Mouse (Mus musculus): ENCODE results near the gene Tldc1. TPM values are rescaled to one million over a fixed set of nuclear protein-coding genes. Genes with fewer than 3 reads are reported as not detected.

Gene Tldc1
- total RNA-seq, 2 experiments from 2014 or later, result 17.3 to 19.0 TPM

DNA sequence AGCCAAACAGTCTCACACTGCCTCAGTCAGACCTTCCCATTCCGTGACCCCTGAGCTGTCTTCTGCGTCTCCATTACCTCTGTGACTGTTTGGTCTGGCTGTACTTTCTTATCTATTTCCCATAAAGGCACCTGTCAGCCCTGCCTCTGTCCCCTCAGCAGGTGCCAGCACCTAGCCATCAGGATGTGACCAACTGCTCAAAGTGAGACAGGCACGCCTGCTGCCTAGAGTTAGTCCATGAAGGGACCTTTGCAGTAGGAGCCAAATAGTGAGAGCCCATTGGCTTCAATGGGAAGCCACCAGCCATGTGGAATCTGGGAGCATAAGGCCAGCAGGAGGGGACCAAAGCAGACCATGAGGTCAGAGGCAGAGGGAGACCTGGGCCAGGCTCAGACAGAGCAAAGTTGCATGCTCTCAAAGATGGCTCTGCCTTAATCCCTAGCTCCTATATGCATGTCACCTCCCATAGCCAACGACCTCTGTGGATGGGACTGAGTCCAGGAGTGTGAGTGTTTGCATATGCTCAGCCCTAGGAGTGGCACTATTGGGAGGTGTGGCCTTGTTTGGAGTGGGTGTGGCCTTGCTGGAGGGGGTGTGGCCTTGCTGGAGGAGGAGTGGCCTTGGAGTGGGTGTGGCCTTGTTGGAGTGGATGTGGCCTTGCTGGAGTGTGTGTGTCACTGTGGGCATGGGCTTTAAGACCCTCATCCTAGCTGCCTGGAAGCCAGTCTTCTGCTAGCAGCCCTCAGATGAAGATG, 3.0 kb upstream of the Tldc1 start:
- DNase-seq (ENCODE audit: low spot score in 2 of 2), result no peak
- intact Hi-C loops (cut with DNase I), result loop anchor here (5.0 kb wide), 2 partner anchors 146 to 291 kb away; no protein-coding TSS in a partner anchor

DNA sequence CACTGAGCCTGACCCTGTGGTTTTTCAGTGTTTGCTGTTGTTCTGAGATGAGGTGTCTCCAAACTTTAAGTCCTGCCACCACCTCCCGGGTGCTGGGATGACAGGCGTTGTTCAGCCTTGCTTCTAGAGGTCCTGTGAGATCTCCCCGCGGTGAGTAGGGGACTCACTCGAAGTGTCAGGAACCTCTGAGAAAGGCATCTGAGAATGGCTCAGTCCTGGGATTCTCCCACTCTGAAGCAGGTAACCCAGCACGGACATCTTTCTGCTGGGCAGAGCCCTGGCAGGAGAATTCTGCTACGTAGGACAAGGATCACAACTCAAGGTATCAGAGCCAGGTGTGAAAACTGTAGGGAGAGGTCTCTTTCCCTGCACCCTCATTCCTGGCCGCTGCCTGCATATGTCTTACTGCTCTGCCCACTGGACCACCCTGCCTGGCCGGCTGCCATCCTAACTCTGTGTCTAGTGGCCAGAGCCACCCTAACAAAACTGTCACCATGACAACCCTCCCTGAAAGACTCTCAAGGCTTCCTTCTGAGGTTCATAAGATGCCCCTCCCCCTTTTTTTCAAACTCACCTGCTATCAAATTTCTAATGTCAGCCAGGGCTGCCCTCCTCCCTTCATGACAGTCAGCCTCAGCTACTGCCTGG, 2.3 kb upstream of the Tldc1 start:
- intact Hi-C loops (cut with DNase I), result loop anchor here (5.0 kb wide), 2 partner anchors 147 to 292 kb away; no protein-coding TSS in a partner anchor
- no peak for DNase-seq (ENCODE audit: low spot score in 2 of 2)

DNA sequence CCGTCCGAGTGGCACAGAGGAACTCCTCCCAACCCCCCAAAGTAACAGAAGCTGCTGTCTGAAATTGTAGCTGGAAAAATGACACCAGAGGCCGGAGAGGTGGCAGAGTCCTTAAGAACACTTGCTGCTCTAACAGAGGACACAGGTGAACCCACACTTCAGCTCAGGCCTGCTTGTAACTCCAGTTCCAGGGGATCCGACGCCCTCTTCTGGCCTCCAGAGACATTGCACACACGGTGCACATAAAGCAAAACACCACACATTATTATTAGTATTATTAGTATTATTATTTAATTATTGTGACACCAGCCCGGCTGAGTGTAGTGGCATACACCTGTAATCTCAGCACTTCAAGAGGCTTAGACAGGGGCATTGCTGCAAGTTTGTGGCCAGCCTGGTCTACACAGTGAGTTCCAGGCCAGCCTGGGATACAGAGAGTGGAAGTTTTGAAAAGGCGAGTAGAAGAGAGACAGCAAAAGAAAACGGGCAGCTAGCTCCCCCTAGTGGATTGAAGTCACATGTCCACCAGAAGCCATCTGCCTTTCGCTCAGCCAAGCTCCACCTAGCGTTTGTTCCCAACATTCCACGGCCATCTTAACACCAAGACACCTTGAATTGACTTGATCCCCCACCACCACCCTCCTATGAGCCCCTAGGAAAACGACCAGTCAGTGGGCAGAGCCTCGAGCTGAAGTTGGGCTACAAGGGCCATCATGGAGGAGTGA, 959 bp upstream of the Tldc1 start:
- peak; percentile 91 for DNase-seq (ENCODE audit: low spot score in 2 of 2)
- intact Hi-C loops (cut with DNase I), result loop anchor here (1.0 to 10.0 kb wide), 2 partner anchors 93 to 334 kb away; partner anchors contain the start of gene Necab2

DNA sequence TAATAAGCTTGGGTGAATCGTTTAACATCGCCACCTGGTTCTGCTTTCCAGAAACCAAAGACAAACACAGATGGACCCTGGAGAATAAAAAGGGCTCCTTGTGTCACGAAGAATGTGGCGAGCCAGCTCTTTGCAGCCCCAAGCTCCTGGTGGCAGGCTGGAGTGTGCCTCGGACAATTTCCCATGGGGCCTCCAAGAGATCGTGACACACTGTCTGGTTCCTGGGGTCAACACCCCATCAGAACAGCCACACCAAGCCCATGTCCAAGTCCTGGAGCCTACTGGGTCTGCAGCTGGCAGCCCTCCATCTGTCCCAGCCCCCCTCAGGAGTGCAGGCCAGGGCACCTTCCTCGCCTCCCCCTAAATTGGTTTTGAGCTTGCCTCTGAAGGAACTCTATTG, 451 bp downstream of the Tldc1 start:
- intact Hi-C loops (cut with DNase I), result loop anchor here (10.0 kb wide), 1 partner anchor 333 kb away; the partner anchor contains the start of gene Necab2
- DNase-seq (ENCODE audit: low spot score in 2 of 2), result no peak

DNA sequence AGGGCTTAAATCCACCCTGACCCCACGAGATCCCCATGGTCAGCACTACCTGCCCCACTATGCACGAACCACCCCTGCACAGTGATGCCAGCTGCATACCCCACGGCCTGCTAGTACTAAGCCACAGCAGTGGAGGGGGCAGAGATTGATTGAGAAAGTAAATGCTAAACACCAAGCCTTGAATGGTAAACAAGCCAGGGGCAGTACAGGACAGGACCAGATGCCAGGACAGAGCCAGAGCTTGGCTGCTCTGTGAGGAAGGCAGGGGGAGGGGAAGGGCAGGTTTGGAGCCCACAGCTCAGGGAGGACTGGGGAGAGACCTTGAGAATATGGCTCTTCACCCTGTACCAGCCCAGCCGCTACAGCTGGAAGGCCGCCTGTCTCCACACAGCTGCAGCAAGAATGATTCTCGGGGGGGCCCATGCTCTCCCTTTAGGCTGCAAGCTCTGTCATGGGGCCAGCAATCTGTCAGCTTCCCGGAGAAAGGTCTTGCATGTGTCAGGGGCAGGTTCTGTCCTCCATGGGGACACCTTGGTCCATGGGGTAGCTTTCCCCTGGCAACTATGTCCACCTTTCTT, 1.5 kb downstream of the Tldc1 start:
- intact Hi-C loops (cut with DNase I), result loop anchor here (10.0 kb wide), 1 partner anchor 332 kb away; the partner anchor contains the start of gene Necab2
- no peak for DNase-seq (ENCODE audit: low spot score in 2 of 2)

DNA sequence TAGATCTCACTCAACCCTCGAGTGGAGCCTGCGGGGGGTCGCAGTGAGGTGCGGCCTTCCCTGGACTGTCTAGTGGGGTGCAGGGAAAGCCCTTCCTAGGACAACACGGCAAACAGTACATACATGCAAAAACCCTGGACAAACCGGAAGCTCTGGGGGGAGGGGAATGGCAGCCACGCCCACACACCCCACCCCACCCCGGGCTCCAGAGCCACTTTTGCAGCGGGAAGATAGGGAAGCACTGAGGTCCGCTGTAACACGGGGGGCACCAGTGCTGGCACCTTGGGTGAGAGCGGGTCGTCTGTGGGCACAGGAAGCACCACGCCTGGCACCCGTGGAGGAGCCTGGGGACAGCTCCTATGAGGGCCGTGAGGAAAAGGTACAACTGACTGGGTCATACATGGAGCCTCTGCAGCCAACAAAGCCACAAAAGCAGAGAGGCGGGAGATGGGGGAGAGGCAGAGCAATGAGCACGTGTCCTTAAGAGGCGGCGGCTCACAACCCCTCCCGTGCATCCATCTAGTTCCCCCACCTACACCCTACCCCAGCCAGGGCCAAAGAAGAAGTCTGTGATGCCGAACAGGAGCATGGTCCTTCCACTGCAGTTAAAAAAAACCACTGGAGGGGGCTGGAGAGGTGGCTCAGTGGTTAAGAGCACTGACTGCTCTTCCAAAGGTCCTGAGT, 12.3 kb downstream of the Tldc1 start:
- no peak for DNase-seq (ENCODE audit: low spot score in 2 of 2)
- intact Hi-C loops (cut with DNase I), result no loop called here

DNA sequence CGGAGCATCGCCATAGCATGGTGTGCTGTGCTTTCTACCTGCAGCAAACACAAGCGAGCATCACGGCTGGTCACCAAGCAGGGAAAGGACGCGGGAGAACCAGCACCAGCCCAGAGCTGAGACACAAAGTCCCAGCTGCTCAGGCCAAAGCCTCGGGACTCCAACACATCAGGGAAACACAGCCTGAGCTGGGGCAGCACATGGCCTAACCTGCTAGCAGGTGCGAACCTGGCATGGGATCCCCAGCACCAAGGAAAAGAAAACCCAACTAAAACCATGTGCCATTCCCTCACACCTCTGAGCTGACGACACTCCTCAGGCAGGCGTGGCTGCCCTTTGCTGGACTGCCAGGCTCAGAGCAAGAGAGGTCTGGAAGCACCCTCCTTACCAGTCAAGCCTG, 12.9 kb downstream of the Tldc1 start:
- DNase-seq (ENCODE audit: low spot score in 2 of 2), result no peak
- intact Hi-C loops (cut with DNase I), result no loop called here

DNA sequence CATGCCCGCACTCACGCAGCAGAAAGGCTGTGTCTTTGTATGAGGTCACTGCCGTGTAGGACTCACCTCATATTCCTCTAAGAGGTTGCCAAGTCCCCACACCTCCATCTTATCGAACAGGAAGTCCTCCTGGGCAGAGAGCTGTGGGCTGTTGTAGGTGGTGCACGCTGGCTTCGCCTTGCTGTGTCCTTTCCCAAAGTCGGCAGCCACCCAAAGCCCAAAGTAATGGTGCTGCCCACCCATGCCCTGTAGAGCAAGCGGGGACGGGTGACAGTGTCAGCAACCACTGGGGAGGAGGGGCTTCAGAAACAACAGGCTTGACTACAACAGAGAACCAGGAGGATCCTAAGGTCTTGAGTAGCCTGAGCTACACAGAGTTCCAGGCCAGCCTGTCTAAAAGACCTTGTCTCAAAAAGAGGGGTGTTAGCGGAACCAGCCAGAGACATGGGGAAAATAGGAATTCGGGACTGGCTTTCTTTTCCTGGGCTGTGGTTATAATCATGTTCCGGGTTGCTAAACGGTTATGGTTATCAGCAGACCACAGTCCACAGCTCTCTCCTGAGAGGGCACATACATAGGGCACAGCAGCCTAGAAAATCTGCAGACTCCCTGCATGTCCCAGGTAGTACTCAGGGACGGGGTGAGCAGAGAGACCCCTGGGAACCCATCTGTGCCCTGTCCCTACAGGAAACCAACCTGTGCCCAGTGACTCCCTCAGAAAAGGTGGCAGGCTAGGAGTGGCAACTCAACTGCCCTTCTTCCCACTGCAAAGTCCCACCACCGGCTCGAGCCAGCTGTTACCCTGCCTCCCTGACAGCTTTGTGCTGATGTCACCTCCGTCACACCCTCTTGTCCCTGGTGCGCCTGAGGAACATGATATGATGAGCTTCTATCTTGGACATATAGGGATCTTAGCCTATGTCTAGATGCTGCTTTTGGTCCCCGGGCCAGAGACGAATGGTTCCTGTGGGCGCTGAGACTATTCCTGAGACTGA, 15.7 kb downstream of the Tldc1 start:
- intact Hi-C loops (cut with DNase I), result no loop called here

DNA sequence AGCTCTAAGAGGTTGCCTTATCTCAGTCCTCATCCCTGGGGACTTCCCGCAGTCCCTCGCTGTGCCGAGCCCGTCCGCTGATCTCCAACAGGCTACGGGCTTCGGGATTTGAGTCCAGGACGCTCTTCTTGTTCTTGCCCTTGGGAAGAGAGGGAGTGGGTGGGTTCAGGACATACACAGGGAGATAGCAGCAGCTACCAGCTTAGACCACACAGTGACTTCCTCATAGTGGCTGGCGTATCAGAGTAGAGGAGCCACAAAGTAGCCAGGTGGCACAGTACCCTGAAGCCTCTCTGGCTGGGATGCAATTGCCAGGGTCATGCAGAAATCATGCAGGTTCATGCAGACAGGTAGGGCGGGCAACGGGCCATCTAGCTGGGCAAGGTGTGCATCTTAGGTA, 16.5 kb downstream of the Tldc1 start:
- DNase-seq (ENCODE audit: low spot score in 2 of 2), result no peak
- intact Hi-C loops (cut with DNase I), result no loop called here

More for the DNA sequence above, 15.7 kb downstream of the Tldc1 start:
- DNase-seq (ENCODE audit: low spot score in 2 of 2), result no peak

DNA sequence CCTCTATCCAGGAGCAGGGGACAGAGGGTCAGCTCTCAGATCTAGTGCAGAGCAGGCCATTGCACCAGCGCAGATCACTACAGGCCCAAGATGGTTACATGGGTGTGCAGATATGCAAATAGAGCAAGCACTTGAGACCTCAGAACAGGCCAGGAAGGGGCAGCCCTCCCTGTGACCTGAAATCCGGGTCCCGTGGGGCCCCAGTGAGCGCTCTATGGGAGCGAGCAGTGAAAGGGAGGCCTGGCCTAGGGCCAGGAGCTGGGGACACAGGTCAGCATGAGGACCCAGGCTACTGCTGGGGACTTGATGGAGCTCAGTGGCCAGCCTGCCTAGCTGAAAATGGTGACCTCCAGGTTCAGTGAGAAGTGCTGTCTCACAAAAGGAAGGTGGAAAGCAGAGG, 21.7 kb downstream of the Tldc1 start:
- intact Hi-C loops (cut with DNase I), result no loop called here
- no peak for DNase-seq (ENCODE audit: low spot score in 2 of 2)

DNA sequence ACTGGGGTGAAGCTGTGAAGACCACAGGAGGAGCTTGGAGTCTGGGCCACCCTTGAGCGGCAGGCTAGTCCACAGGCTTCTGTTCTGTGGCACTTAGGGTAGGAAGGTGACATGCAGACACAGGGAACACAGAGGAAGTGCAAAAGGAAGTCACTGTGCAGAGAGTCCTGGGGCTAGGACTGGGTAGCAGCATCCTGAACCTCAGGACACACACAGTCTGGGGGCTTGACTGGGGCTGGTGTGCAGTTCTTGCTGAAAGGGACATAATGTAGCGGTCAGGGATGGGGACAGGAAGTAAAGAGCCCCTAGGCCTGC, 22.1 kb downstream of the Tldc1 start:
- intact Hi-C loops (cut with DNase I), result no loop called here
- no peak for DNase-seq (ENCODE audit: low spot score in 2 of 2)

DNA sequence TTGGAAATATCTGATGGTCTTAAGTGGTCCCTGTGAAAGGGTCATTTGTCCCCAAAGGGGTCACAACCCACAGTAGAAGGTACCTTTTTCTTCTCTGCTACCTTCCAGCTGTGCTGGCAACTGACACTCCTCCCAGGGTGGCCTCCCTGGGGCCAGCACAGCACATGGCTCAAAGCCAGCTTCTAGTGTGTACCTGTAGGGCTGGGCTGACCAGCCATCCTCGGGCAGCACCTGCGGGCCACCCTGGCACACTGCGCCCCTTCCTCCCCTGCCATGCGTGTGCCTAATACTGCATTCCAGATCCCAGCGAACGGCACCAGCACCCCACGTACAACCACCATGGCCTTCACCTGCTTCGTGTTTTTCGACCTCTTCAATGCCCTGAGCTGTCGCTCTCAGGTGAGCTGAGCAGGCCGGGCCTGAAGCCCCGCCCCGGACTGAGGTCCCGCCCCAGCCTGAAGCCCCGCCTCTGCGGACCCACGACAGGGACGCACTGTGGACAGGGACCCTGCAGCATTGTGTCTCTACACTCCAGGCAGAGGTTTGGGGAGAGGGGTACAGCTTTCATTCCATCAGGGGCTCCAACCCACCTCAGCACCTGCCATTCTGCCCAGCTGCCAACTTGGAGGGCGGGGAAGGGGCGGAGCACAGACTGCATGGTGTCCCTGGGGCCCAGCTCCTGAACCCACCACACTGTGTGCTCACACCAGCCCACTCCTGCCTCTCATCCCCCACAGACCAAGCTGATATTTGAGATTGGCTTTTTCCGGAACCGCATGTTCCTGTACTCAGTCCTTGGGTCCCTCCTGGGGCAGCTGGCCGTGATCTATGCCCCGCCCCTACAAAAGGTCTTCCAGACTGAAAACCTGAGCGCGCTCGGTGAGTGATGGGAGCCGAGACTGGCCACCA, 22.7 kb downstream of the Tldc1 start:
- intact Hi-C loops (cut with DNase I), result no loop called here
- no peak for DNase-seq (ENCODE audit: low spot score in 2 of 2)

DNA sequence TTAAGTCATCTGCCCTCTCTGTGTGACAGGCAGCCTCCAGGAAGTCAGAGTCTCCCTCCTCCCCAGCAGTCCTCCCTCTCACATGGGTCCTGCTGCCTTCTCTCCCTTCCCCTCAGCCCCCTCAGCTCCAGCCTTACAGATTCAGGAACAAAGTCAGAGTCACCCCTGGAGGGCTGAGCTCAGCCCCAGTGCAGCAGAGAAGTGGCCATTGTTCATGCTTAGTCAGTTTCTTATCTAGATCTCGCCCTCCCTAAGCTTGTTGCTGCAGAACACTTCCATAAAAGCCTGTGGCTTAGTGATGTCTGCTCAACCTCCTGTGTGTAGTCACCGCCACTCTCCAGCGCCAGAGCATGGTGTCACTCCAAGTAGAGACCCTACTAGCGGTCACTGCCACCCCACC, 33.6 kb downstream of the Tldc1 start:
- intact Hi-C loops (cut with DNase I), result no loop called here
- no peak for DNase-seq (ENCODE audit: low spot score in 2 of 2)

DNA sequence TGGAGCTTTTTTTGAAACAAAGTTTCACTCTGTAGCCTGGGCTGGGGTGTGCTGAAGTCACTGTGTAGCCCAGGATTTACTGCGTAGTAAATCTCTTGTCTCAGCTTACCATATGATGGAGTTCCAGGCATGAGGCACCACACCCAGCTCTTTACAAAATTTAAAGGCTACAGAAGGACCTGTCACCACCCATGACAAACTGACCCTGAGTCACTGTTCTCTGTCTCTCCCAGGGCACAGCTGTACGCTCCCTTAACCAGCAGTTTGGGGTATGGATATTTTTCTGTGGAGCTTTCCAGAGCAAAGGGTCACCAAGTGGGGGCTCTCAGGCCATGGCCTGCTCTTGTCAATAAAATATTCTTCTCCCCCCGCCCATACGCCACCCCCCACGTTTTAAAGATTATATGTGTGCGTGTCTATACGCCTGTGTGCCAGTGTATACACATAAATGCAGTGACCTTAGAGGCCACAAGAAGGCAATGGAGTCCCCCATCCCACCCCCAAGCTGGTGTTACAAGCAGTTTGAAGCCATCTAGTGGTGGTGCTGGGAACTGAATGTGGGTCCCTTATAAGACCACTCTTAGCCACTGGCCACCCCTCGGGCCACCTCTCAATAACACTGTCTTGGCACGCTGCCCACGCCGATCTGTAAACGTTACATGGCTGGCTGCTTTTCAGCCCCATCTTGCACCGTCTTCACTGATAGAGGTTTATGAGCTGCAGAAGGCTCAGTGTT, 34.8 kb downstream of the Tldc1 start:
- peak; percentile 35 to 45 for DNase-seq (ENCODE audit: low spot score in 2 of 2)
- intact Hi-C loops (cut with DNase I), result loop anchor here (2.0 kb wide), 1 partner anchor 57 kb away; no protein-coding TSS in a partner anchor

DNA sequence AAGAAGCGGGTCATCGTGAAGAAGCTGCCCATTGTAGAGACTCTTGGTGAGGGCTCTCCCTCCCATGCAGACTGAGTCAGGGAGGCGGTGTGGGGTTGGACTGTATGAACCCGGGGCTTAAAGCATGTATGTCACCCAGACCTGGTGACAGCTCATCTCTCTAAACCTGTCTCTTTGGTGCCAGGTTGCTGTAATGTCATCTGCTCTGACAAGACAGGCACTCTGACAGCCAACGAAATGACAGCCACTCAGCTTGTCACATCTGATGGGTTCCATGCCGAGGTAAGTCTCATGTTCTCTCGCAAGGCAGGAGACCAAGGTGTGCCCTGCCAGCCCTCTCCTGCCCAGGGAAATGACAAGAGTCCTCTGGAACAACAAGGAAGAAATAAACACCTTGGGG, 35.8 kb downstream of the Tldc1 start:
- intact Hi-C loops (cut with DNase I), result loop anchor here (2.0 kb wide), 1 partner anchor 56 kb away; no protein-coding TSS in a partner anchor

DNA sequence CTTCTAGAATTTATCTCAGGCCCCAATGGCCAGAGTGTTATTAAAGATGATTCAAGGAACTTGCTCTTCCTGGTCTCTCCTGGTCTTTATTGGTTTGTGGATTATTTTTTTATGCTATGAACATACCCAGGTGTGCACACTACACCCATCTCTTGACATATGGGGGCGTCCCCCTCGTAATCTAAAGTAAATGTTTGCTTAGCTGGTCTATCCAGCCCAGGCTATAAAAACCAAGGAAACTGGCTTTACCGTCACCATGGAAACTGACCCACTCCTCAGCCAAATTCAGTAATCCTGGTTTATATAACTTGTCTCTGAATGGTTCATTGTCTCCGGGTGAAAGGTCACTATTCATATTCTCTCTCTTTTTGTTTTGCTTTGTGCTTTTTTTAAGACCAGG, 37.6 kb downstream of the Tldc1 start:
- DNase-seq (ENCODE audit: low spot score in 2 of 2), result peak in 1 of 2 experiments; percentile 16
- intact Hi-C loops (cut with DNase I), result no loop called here

More for the DNA sequence above, 35.8 kb downstream of the Tldc1 start:
- DNase-seq (ENCODE audit: low spot score in 2 of 2), result no peak

Measured in left cerebral cortex, postnatal 14 days (tissue).